Mouse (Mus musculus): ENCODE data around the gene Map3k14.

DNA sequence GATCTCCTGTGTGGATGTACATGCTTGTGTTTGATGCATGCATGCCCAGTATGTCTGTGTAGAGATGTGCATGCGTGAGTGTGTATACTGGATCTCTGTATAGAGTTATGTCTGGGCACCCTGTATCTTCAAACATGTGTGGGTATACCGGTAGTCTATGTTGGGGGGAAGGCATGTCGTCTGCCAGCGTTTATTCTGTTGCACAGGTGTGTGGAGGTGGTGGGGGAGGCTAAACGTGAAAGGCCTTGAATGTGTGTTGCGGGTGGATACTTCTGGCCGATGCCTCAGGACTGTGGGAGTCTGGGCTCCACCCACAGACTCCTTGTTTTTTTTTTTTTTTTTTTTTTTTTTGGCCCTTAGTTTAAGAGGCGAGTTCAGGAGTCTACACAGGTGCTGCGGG is 85.9 kb downstream of the Map3k14 start:
- TF ChIP-seq CTCF (IDR thresholded peaks at IDR 0.05; ENCODE audit: insufficient read depth, low read depth, low read length) (no peak), POLR2A (IDR thresholded peaks at IDR 0.05; ENCODE audit: insufficient read depth, low read depth, low read length) (no peak)

Data from olfactory bulb, adult 2 months (tissue).